In the genomic region with DNA sequence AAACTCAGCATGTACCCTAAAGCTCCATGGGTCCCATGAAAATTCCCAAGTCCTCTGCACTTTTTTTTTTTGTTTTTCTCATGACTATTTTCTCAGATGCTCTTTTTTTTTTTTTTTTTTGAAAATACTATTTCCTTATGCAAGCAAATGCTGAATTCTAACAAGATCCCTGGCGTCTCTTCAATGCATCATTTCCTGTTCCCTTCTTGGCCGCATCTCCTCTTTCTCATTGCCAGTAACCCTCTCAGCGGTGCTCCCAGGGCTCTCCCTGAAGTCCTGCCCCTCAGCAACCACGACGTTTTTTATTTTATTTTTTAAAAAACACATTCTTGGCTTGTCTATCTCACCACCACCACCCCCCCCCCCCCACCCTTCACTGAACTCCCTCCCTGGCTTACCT, we compare ENCODE assay signal across 13 mouse cellular contexts.
A peak's percentile ranks its signal among the peaks of the same experiment; 100 is the strongest.
DNase-seq lines count a peak whose midpoint lies in the region; ATAC-seq and TF ChIP-seq lines count a peak whose summit lies in the region.
"Had no signal": no experiment of that assay in that cellular context is flagged by ENCODE, and none has a peak within 500 bp of the region (broad histone marks: within the 10 kb centered on the region; RNA-seq: fewer than 3 reads in every experiment).

No protein-coding gene starts in this region.

- H3K27me3 ChIP-seq in limb, embryonic 14.5 days (ENCODE audit: control insufficient read depth, insufficient read depth, low read length): no peaks in the 10 kb centered on the region
- peaks cover 32% of the 10 kb centered on the region for H3K27me3 ChIP-seq in limb, embryonic 10.5 days (ENCODE audit: low read depth, poor library complexity, severe bottlenecking)
- no peaks in the 10 kb centered on the region; the same call in 1 of the 2 replicates for H3K27me3 ChIP-seq in limb, embryonic 15.5 days
- H3K27me3 ChIP-seq: liver, embryonic 15.5 days; midbrain, embryonic 12.5 days had no signal

- whole genome bisulfite sequencing in limb, embryonic 14.5 days: 47% methylated on average over 5 of the region's 5 CpGs
- 87% methylated on average over 5 of the region's 5 CpGs for WGBS in limb, embryonic 10.5 days
- WGBS in limb, embryonic 15.5 days: 33% methylated on average over 5 of the region's 5 CpGs

- H3K9me3 ChIP-seq in limb, embryonic 14.5 days (ENCODE audit: control insufficient read depth, low read length): no peaks in the 10 kb centered on the region
- no peaks in the 10 kb centered on the region for H3K9me3 ChIP-seq in limb, embryonic 10.5 days (replicated peaks)
- no peaks in the 10 kb centered on the region for H3K9me3 ChIP-seq in limb, embryonic 15.5 days
- H3K9me3 ChIP-seq: liver, embryonic 15.5 days; midbrain, embryonic 12.5 days had no signal

- peaks cover 33% of the 10 kb centered on the region for H3K4me1 ChIP-seq in limb, embryonic 14.5 days (ENCODE audit: control insufficient read depth, insufficient read depth, low read length)
- peaks cover 19% of the 10 kb centered on the region for H3K4me1 ChIP-seq in limb, embryonic 10.5 days
- peaks cover 19% of the 10 kb centered on the region for H3K4me1 ChIP-seq in embryonic fibroblast, embryonic 13.5 days (ENCODE audit: control insufficient read depth, insufficient read depth, low read length)
- H3K4me1 ChIP-seq in limb, embryonic 15.5 days: peaks cover 33% of the 10 kb centered on the region
- H3K4me1 ChIP-seq: liver, embryonic 15.5 days had no signal

- no peaks in the 10 kb centered on the region for H3K36me3 ChIP-seq in limb, embryonic 14.5 days (ENCODE audit: control insufficient read depth, insufficient read depth, low read length)
- no peaks in the 10 kb centered on the region for H3K36me3 ChIP-seq in limb, embryonic 10.5 days
- no peaks in the 10 kb centered on the region for H3K36me3 ChIP-seq in limb, embryonic 15.5 days
- H3K36me3 ChIP-seq: liver, embryonic 15.5 days; midbrain, embryonic 12.5 days had no signal

- H3K4me2 ChIP-seq in limb, embryonic 14.5 days (replicated peaks; ENCODE audit: low read depth, low read length, severe bottlenecking): no peak overlapping the region
- no peak overlapping the region for H3K4me2 ChIP-seq in limb, embryonic 15.5 days
- H3K4me2 ChIP-seq: liver, embryonic 15.5 days; midbrain, embryonic 12.5 days had no signal

- peak; percentile 43 for DNase-seq in gastrocnemius, adult 2 months
- no peak for DNase-seq in gastrocnemius, postnatal 4 days (ENCODE audit: low spot score in 2 of 2)
- DNase-seq in limb, embryonic 14.5 days (ENCODE audit: low spot score): peak; percentile 69
- no peak for DNase-seq in limb, embryonic 10.5 days (ENCODE audit: low spot score)
- no peak for DNase-seq in thymus, postnatal 0 days (ENCODE audit: low spot score)
- DNase-seq: right cerebral cortex, postnatal 25 days had no signal

- H3K4me3 ChIP-seq in gastrocnemius, adult 2 months: peak overlapping the region; percentile 7; the same call in 1 of the 2 replicates
- no peak overlapping the region for H3K4me3 ChIP-seq in limb, embryonic 14.5 days (replicated peaks; ENCODE audit: low read length)
- no peak overlapping the region for H3K4me3 ChIP-seq in limb, embryonic 10.5 days
- H3K4me3 ChIP-seq in embryonic fibroblast, embryonic 13.5 days (ENCODE audit: insufficient read depth, low read length): no peak overlapping the region
- no peak overlapping the region for H3K4me3 ChIP-seq in limb, embryonic 15.5 days
- H3K4me3 ChIP-seq: erythroblast, embryonic 14.5 days; liver, embryonic 15.5 days; midbrain, embryonic 12.5 days had no signal

- ATAC-seq in limb, embryonic 14.5 days (ENCODE audit: low FRiP score, low read depth): no peak
- no peak for ATAC-seq in limb, embryonic 15.5 days (ENCODE audit: insufficient number of reproducible peaks, low FRiP score, low TSS enrichment, low read depth)
- ATAC-seq in megakaryocyte, adult 5-6 weeks (ENCODE audit: poor library complexity, severe bottlenecking): no peak
- ATAC-seq: intestine, postnatal 0 days had no signal

- intact Hi-C loops in gastrocnemius, adult 2 months (cut with DNase I): no loop called here

- no peak overlapping the region for H3K9ac ChIP-seq in limb, embryonic 14.5 days (ENCODE audit: low read depth, low read length, severe bottlenecking)
- H3K9ac ChIP-seq in limb, embryonic 15.5 days: no peak overlapping the region
- H3K9ac ChIP-seq: liver, embryonic 15.5 days; midbrain, embryonic 12.5 days had no signal

- no peak for TF ChIP-seq POLR2A in limb, embryonic 14.5 days (IDR thresholded peaks at IDR 0.05; ENCODE audit: borderline replicate concordance, extremely low read depth, insufficient read depth, insufficient read length)
- TF ChIP-seq POLR2A in embryonic fibroblast, embryonic 13.5 days (IDR thresholded peaks at IDR 0.05; ENCODE audit: low read depth, low read length): no peak

- no peak for TF ChIP-seq CTCF in gastrocnemius, adult 2 months (IDR thresholded peaks at IDR 0.05)
- TF ChIP-seq CTCF in embryonic fibroblast, embryonic 13.5 days (IDR thresholded peaks at IDR 0.05; ENCODE audit: borderline replicate concordance, insufficient read depth, low read length): no peak

- H3K27ac ChIP-seq in gastrocnemius, adult 2 months: peak overlapping the region; percentile 78
- no peak overlapping the region for H3K27ac ChIP-seq in limb, embryonic 14.5 days (replicated peaks; ENCODE audit: low read depth, low read length)
- no peak overlapping the region for H3K27ac ChIP-seq in limb, embryonic 10.5 days
- peak overlapping the region; percentile 35; the same call in 1 of the 2 replicates for H3K27ac ChIP-seq in embryonic fibroblast, embryonic 13.5 days (ENCODE audit: insufficient read depth, low read length)
- H3K27ac ChIP-seq in limb, embryonic 15.5 days: peak overlapping the region; percentile 65
- H3K27ac ChIP-seq: liver, embryonic 15.5 days; midbrain, embryonic 12.5 days had no signal

Comparison
In these comparisons a context has a peak if more than half of its experiments do, and no peak if none do; other contexts are left out.
1. DNase-seq: peak in gastrocnemius, adult 2 months (single experiment) and limb, embryonic 14.5 days (single experiment); none in gastrocnemius, postnatal 4 days (0 of 2), limb, embryonic 10.5 days (single experiment) and thymus, postnatal 0 days (single experiment).
2. H3K27ac ChIP-seq: peak in gastrocnemius, adult 2 months (single experiment), embryonic fibroblast, embryonic 13.5 days (single experiment) and limb, embryonic 15.5 days (single experiment); none in limb, embryonic 14.5 days (single experiment) and limb, embryonic 10.5 days (single experiment).